Mouse (Mus musculus): ENCODE results near the gene Gon4l.

Gene Gon4l

GRCm38 (mm10) chr3:88939071-88939470 lies 104.0 kb downstream of the Gon4l start:
- H3K27me3 ChIP-seq (ENCODE audit: control insufficient read depth, insufficient read depth, low read length, poor library complexity, severe bottlenecking) = no peaks in the 10 kb centered on the region
- peaks cover 1% of the 10 kb centered on the region; the same call in 1 of the 2 replicates for H3K36me3 ChIP-seq (ENCODE audit: control insufficient read depth, insufficient read depth, low read length, poor library complexity, severe bottlenecking)
- DNase-seq (ENCODE audit: low read depth, low spot score) = no peak

DNA sequence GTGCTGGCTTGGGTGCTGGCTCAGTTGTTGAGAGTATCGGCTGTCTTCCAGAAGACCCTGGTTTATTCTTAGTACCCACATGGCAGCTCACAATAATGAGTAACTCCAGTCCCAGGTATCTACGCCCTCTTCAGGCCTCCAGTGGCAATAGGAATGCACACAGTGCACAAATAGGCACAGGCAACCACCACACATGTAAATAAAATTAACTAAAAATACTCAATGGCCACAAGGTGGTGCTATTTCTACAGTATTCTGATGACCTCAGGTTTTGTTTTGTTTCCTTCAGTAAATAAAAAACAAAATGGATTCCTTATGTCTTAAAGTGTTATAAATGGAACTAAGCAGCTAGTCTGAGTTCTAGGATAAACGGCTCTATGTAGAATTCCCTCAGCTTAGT lies 104.7 kb downstream of the Gon4l start:
- H3K27me3 ChIP-seq (ENCODE audit: control insufficient read depth, insufficient read depth, low read length, poor library complexity, severe bottlenecking) = no peaks in the 10 kb centered on the region
- H3K36me3 ChIP-seq (ENCODE audit: control insufficient read depth, insufficient read depth, low read length, poor library complexity, severe bottlenecking) = peaks cover 1% of the 10 kb centered on the region; the same call in 1 of the 2 replicates
- peak; percentile 75 for DNase-seq (ENCODE audit: low read depth, low spot score)

DNA sequence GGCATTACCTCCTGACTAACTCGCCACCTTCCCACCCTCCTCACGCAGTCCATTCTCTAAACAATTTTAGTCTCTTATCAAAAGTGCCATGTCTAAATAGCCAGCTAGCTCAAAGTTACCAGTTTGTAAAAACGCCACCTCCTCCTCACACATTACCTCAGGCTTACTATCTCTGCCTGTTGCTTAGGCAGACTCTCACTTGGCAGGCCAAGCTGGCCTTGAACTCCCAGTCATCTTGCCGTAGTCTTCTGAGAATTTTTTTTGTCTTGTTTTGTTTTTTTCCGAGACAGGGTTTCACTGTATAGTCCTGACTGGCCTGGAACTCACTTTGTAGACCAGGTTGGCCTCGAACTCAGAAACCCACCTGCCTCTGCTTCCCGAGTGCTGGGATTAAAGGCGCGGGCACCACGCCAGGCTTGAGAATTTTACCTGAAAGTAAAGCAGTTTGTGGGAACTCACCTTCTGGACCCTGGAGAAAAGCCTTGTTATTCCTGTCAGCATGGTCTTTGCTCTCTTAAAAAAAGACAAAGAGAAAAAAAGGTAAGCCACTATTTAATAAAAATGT lies 107.4 kb downstream of the Gon4l start:
- DNase-seq (ENCODE audit: low read depth, low spot score) = no peak

DNA sequence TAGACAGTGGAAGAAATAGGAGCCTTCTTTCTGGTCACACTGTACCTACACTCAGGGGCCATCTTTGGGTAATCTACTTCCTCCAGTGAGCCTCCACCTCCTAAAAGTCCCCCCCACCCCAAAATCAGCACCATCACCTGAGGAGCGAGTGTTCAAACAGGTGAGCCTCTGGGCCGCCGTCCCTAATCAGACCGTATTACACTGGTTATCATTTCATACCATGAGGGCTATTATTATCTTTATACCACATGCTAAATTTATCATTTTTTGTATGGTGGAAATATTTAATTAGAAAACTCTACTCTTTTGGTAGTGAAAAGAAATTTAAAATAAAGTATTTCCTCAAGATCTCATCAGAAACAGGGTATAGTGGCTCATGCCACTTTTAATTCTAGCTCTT lies 109.1 kb downstream of the Gon4l start:
- peaks cover 1% of the 10 kb centered on the region; the same call in 1 of the 2 replicates for H3K36me3 ChIP-seq (ENCODE audit: control insufficient read depth, insufficient read depth, low read length, poor library complexity, severe bottlenecking)
- DNase-seq (ENCODE audit: low read depth, low spot score) = no peak
- no peaks in the 10 kb centered on the region for H3K27me3 ChIP-seq (ENCODE audit: control insufficient read depth, insufficient read depth, low read length, poor library complexity, severe bottlenecking)

More for the DNA sequence above, 107.4 kb downstream of the Gon4l start:
- Histone ChIP-seq H3K27me3 (ENCODE audit: control insufficient read depth, insufficient read depth, low read length, poor library complexity, severe bottlenecking) (no peaks in the 10 kb centered on the region), H3K36me3 (ENCODE audit: control insufficient read depth, insufficient read depth, low read length, poor library complexity, severe bottlenecking) (peaks cover 1% of the 10 kb centered on the region; the same call in 1 of the 2 replicates)

DNA sequence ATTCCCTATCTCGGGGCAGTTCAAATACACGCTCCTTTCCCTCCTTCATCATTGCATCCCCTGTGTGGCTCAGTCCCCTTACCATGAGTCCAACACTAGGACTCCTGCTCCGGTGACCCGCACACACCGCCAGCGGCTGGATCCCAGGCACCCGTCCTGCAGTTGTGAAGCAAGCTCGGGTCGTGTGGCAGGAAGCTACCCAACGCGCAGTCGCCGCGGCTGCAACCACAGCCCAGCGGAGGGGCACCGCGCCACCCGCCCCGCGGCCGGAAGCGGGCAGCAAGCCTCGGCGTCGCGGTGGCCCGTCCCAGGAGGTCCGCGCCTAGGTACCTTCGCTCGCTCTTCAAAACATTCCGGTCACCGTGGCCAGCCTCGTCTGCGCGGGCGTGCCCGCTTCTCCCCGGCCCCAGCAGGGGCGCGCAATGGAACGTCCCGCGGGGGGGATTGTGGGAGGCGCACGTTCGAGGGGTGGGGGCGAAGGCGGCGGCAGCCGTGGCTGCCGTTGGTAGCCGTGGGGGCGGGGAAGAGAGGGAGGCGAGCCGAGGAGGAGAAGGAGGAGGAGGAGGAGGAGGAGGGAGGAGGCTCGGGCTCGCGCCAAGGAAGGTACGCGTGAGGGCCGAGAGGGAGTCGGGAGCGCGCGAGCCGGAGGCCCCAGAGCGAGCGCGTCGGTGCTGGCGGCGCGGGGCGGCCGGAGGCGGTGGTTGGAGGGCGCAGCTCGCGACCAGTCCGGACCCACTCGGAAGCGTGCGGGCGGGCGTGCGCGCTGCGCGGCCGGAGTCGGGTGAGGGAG lies 115.0 kb downstream of the Gon4l start:
- Histone ChIP-seq H3K27me3 (ENCODE audit: control insufficient read depth, insufficient read depth, low read length, poor library complexity, severe bottlenecking) (no peaks in the 10 kb centered on the region), H3K36me3 (ENCODE audit: control insufficient read depth, insufficient read depth, low read length, poor library complexity, severe bottlenecking) (no peaks in the 10 kb centered on the region)
- peak; percentile 83 for DNase-seq (ENCODE audit: low read depth, low spot score)

DNA sequence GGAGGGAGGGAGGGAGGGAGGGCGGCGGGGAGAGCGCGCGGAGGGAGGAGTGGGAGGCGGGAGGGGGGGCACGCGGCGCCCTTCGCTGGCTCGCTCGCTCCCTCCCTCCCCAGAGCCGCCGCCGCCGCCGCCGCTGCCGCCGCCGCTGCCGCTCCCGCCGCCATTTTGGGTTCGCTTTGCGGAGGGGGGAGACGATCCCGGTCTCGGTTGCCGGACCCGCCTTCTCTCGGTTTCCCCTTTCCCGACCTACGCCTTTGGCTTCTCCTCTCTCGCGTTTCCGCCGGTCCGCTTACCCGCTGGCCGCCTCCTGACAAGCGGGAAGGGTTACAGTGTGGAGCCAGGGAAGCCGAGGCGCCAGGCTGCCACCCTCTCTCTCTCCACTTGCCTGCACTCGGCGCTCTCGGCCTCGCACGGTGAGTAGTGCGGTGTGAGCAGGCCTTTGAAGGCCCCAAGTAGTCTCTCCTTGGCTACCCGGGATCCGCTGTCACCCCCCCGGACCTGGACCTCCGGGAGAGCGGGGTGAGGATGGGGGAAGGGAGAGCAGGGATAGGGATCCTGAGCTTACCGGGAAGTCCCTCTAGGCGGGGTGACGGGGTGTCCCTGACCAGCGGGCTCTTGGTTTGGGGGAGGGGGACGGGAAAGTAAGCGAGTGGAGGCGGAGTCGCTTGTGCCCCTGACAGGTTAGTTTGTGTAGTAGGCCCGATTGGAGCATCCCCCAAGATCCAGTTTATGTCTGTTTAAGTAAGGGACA lies 115.7 kb downstream of the Gon4l start, which contains the start of the genes Ash1l and Dap3:
Gene Ash1l (plus strand): TSS at position 47 of the 751 bp plus-strand sequence.
Gene Dap3 (minus strand): TSS at position 606 of the 751 bp plus-strand sequence.
- H3K27me3 ChIP-seq (ENCODE audit: control insufficient read depth, insufficient read depth, low read length, poor library complexity, severe bottlenecking) = no peaks in the 10 kb centered on the region
- H3K36me3 ChIP-seq (ENCODE audit: control insufficient read depth, insufficient read depth, low read length, poor library complexity, severe bottlenecking) = no peaks in the 10 kb centered on the region
- DNase-seq (ENCODE audit: low read depth, low spot score) = peak; percentile 80

DNA sequence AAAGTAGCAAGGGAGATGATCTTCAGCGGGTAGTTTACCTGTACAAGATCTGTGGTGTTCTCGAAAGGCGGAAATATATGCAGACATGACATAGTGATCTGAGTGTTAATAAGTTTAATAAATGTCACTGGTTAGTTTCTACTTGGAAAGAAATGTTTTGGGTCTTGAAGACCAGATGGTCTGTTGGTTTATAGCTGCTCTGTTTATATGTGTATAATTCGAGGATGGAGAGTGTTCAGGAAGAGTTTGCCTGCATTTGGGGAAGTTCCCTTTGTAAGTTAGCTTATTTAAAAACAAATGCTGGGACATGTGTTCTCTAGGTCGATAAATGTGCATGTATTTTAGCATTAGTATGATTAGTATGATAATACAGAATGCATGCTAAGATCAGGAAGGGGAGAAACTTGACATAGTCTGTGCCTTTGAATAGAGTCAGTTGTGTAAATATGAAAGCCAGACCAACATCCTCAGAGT lies 116.3 kb downstream of the Gon4l start:
- no peaks in the 10 kb centered on the region for H3K36me3 ChIP-seq (ENCODE audit: control insufficient read depth, insufficient read depth, low read length, poor library complexity, severe bottlenecking)
- DNase-seq (ENCODE audit: low read depth, low spot score) = no peak

GRCm38 (mm10) chr3:88953246-88953645 lies 118.2 kb downstream of the Gon4l start:
- Histone ChIP-seq H3K36me3 (ENCODE audit: control insufficient read depth, insufficient read depth, low read length, poor library complexity, severe bottlenecking) (no peaks in the 10 kb centered on the region), H3K27me3 (ENCODE audit: control insufficient read depth, insufficient read depth, low read length, poor library complexity, severe bottlenecking) (no peaks in the 10 kb centered on the region)
- DNase-seq (ENCODE audit: low read depth, low spot score) = no peak

More for the DNA sequence above, 116.3 kb downstream of the Gon4l start:
- H3K27me3 ChIP-seq (ENCODE audit: control insufficient read depth, insufficient read depth, low read length, poor library complexity, severe bottlenecking) = no peaks in the 10 kb centered on the region

GRCm38 (mm10) chr3:88953736-88954135 lies 118.7 kb downstream of the Gon4l start:
- H3K27me3 ChIP-seq (ENCODE audit: control insufficient read depth, insufficient read depth, low read length, poor library complexity, severe bottlenecking) = no peaks in the 10 kb centered on the region
- H3K36me3 ChIP-seq (ENCODE audit: control insufficient read depth, insufficient read depth, low read length, poor library complexity, severe bottlenecking) = no peaks in the 10 kb centered on the region
- DNase-seq (ENCODE audit: low read depth, low spot score) = no peak

Measured in splenic B cell, adult 2 months (primary cell).